Mouse (Mus musculus): ENCODE results near the gene Nuak2. TPM values are rescaled to one million over a fixed set of nuclear protein-coding genes. Genes with fewer than 3 reads are reported as not detected.

The Nuak2 gene
- polyA plus RNA-seq, 2 experiments from 2014 or later = 2.0 TPM

GRCm38 (mm10) chr1:132355162-132355601 is 39.3 kb downstream of the Nuak2 start:
- no peak for ATAC-seq

- ATAC-seq = peak; percentile 84
Measured at GRCm38 (mm10) chr1:132355841-132356242, 39.9 kb downstream of the Nuak2 start.

GRCm38 (mm10) chr1:132356841-132357240 is 40.9 kb downstream of the Nuak2 start:
- ATAC-seq = no peak

GRCm38 (mm10) chr1:132361959-132362358 is 46.0 kb downstream of the Nuak2 start:
- no peak for ATAC-seq

GRCm38 (mm10) chr1:132364388-132364787 is 48.5 kb downstream of the Nuak2 start:
- ATAC-seq = no peak

GRCm38 (mm10) chr1:132364896-132365557 is 49.1 kb downstream of the Nuak2 start:
- no peak for ATAC-seq

- ATAC-seq = no peak
Measured at GRCm38 (mm10) chr1:132365645-132366044, 49.7 kb downstream of the Nuak2 start.

GRCm38 (mm10) chr1:132366235-132366634 is 50.3 kb downstream of the Nuak2 start:
- ATAC-seq = no peak

- ATAC-seq = no peak
Measured at GRCm38 (mm10) chr1:132366937-132367336, 51.0 kb downstream of the Nuak2 start.

- ATAC-seq = peak; percentile 59
Measured at GRCm38 (mm10) chr1:132367692-132368506, 52.0 kb downstream of the Nuak2 start.

GRCm38 (mm10) chr1:132370681-132371173 is 54.8 kb downstream of the Nuak2 start:
- no peak for ATAC-seq

GRCm38 (mm10) chr1:132371298-132372081 is 55.6 kb downstream of the Nuak2 start:
- no peak for ATAC-seq

GRCm38 (mm10) chr1:132372354-132372753 is 56.4 kb downstream of the Nuak2 start:
- no peak for ATAC-seq

GRCm38 (mm10) chr1:132372896-132373534 is 57.1 kb downstream of the Nuak2 start:
- no peak for ATAC-seq

- ATAC-seq = no peak
Measured at GRCm38 (mm10) chr1:132374140-132374872, 58.4 kb downstream of the Nuak2 start.

- no peak for ATAC-seq
Measured at GRCm38 (mm10) chr1:132374873-132375244, 58.9 kb downstream of the Nuak2 start.

- ATAC-seq = no peak
Measured at GRCm38 (mm10) chr1:132375256-132375655, 59.3 kb downstream of the Nuak2 start.

- ATAC-seq = no peak
Measured at GRCm38 (mm10) chr1:132376211-132377054, 60.5 kb downstream of the Nuak2 start.

- no peak for ATAC-seq
Measured at GRCm38 (mm10) chr1:132377055-132377365, 61.1 kb downstream of the Nuak2 start.

GRCm38 (mm10) chr1:132377811-132378210 is 61.9 kb downstream of the Nuak2 start:
- ATAC-seq = no peak

GRCm38 (mm10) chr1:132380550-132381100 is 64.7 kb downstream of the Nuak2 start:
- no peak for ATAC-seq

Data from activated CD4-positive, CD25-positive, alpha-beta regulatory T cell, adult 4 months (primary cell).